Mouse (Mus musculus): Measurements from ENCODE around the gene Rbfox1. TPM values are rescaled to one million over a fixed set of nuclear protein-coding genes. Genes with fewer than 3 reads are reported as not detected.
A peak's percentile ranks its signal among the peaks of the same experiment; 100 is the strongest.

The Rbfox1 gene
- polyA plus RNA-seq, 1 experiment from 2014 or later, result 3.3 TPM

DNA sequence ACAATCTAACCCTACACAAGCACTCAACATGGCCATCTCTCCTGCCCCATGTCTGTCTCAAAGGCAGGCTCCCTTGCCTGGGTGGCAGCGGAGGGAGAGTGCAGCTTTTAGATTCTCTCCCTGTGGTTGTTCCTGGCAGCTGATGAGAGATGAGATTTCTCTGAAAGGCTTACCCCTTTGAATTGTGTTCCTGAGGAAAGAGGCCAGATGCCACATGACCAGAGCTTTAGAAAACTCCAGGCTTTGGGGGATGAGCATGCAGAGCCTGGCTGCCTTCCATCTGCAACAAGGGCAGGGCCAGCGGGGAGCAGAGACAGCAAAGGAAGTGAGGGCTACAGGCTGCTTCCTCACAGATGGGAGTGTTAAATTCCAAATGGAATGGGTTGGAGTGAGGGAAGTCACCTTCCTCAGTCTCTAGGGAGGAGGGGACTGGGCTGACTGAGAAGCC lies 26.7 kb downstream of the Rbfox1 start:
- Histone ChIP-seq H3K36me3 (ENCODE audit: insufficient read depth, low read length) (no peaks in the 10 kb centered on the region), H3K27me3 (ENCODE audit: insufficient read depth, low read length) (no peaks in the 10 kb centered on the region), H3K27ac (no peak overlapping the region), H3K4me1 (replicated peaks; ENCODE audit: insufficient read depth, low read length) (0 out of 2 replicates have a peak, but pooled peaks cover 5% of the 10 kb centered on the region), H3K4me2 (ENCODE audit: low read length) (no peak overlapping the region), H3K4me3 (replicated peaks; ENCODE audit: low read depth, low read length) (no peak overlapping the region), H3K9ac (ENCODE audit: low read depth, low read length) (no peak overlapping the region), H3K9me3 (replicated peaks; ENCODE audit: low read length) (no peaks in the 10 kb centered on the region)
- peak; percentile 59 for DNase-seq (ENCODE audit: low spot score)
- 41% methylated on average over 2 of the region's 2 CpGs for WGBS
- TF ChIP-seq CTCF (IDR thresholded peaks at IDR 0.05; ENCODE audit: low read depth), result no peak
- ATAC-seq (replicated peaks; ENCODE audit: low FRiP score, low read depth), result no peak

DNA sequence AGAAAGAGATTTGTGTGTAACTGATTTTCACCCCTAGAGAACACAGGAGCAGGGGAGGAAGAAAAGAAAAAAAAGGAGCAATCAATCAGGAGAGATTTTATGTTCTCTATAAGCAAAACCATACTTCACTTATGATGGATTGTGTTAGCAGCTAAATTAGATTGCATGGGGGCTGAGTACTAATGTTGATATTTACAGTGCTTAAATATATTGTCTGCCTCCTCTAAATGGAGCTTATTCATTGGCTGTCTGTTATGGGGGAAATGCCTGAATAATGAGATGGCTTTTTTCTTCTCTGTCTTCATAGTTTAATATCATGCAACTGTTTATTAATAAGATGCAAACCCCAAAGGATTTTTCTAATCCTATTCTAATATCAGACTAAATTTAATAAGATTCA lies 32.8 kb downstream of the Rbfox1 start:
- no peak for ATAC-seq (replicated peaks; ENCODE audit: low FRiP score, low read depth)
- H3K9ac ChIP-seq (ENCODE audit: low read depth, low read length), result no peak overlapping the region
- no peaks in the 10 kb centered on the region for H3K27me3 ChIP-seq (ENCODE audit: insufficient read depth, low read length)
- no peak overlapping the region for H3K4me2 ChIP-seq (ENCODE audit: low read length)
- no peak for DNase-seq (ENCODE audit: low spot score)
- H3K27ac ChIP-seq, result no peak overlapping the region
- H3K4me3 ChIP-seq (replicated peaks; ENCODE audit: low read depth, low read length), result no peak overlapping the region
- no peaks in the 10 kb centered on the region for H3K9me3 ChIP-seq (replicated peaks; ENCODE audit: low read length)
- TF ChIP-seq CTCF (IDR thresholded peaks at IDR 0.05; ENCODE audit: low read depth), result no peak
- H3K4me1 ChIP-seq (replicated peaks; ENCODE audit: insufficient read depth, low read length), result no peaks in the 10 kb centered on the region
- H3K36me3 ChIP-seq (ENCODE audit: insufficient read depth, low read length), result no peaks in the 10 kb centered on the region

DNA sequence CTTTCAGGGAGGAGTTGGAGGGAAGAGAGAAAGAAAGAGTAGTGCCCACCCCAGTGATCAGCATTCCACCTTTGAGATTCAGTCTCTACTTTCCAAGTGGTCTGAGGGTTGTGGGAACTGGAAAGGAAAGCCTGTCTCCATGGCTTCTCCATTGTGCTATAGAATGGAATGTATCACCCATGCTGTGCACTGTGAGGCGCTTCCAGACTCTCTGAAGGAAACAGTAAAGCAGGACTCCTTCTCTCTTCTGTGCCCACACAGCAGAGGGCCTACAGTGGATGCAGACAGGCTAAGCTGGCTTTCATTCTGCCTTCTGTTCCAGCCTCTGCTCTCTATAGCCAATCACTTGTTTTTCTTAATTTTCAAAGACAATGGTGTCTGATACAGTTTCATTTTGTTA lies 41.8 kb downstream of the Rbfox1 start:
- TF ChIP-seq CTCF (IDR thresholded peaks at IDR 0.05; ENCODE audit: low read depth), result no peak
- H3K27me3 ChIP-seq (ENCODE audit: insufficient read depth, low read length), result no peaks in the 10 kb centered on the region
- no peak for DNase-seq (ENCODE audit: low spot score)
- H3K9me3 ChIP-seq (replicated peaks; ENCODE audit: low read length), result no peaks in the 10 kb centered on the region
- H3K4me1 ChIP-seq (replicated peaks; ENCODE audit: insufficient read depth, low read length), result no peaks in the 10 kb centered on the region
- no peak for ATAC-seq (replicated peaks; ENCODE audit: low FRiP score, low read depth)
- H3K4me2 ChIP-seq (ENCODE audit: low read length), result no peak overlapping the region
- 61% methylated on average over 1 of the region's 1 CpGs for WGBS
- no peak overlapping the region for H3K27ac ChIP-seq
- H3K36me3 ChIP-seq (ENCODE audit: insufficient read depth, low read length), result no peaks in the 10 kb centered on the region
- H3K4me3 ChIP-seq (replicated peaks; ENCODE audit: low read depth, low read length), result no peak overlapping the region
- H3K9ac ChIP-seq (ENCODE audit: low read depth, low read length), result no peak overlapping the region

DNA sequence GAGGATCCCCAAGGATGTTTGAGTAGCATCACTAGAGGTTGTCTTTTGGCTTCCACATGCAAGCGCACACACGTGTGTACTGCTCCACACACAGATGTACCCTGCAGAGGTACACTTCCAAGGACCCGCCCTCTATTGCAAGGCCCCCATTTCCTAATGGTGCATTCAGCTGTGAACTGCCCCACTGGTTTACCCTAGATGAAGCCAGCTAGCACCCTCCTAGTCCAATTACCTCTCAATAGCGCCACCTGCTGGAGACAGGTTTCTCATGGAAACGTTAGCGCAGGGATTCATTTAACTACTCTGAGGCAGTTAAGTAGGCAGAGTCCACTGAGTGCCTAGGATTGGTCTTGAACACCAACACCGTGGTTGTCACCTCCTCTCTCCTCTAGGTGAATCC lies 46.5 kb downstream of the Rbfox1 start:
- Histone ChIP-seq H3K4me2 (ENCODE audit: low read length) (no peak overlapping the region), H3K4me1 (replicated peaks; ENCODE audit: insufficient read depth, low read length) (no peaks in the 10 kb centered on the region), H3K9me3 (replicated peaks; ENCODE audit: low read length) (no peaks in the 10 kb centered on the region), H3K4me3 (replicated peaks; ENCODE audit: low read depth, low read length) (no peak overlapping the region), H3K9ac (ENCODE audit: low read depth, low read length) (no peak overlapping the region), H3K27me3 (ENCODE audit: insufficient read depth, low read length) (no peaks in the 10 kb centered on the region), H3K36me3 (ENCODE audit: insufficient read depth, low read length) (no peaks in the 10 kb centered on the region), H3K27ac (no peak overlapping the region)
- DNase-seq (ENCODE audit: low spot score), result peak; percentile 70
- TF ChIP-seq CTCF (IDR thresholded peaks at IDR 0.05; ENCODE audit: low read depth), result peak; percentile 77
- ATAC-seq (replicated peaks; ENCODE audit: low FRiP score, low read depth), result no peak
- 29% methylated on average over 7 of the region's 7 CpGs for WGBS

DNA sequence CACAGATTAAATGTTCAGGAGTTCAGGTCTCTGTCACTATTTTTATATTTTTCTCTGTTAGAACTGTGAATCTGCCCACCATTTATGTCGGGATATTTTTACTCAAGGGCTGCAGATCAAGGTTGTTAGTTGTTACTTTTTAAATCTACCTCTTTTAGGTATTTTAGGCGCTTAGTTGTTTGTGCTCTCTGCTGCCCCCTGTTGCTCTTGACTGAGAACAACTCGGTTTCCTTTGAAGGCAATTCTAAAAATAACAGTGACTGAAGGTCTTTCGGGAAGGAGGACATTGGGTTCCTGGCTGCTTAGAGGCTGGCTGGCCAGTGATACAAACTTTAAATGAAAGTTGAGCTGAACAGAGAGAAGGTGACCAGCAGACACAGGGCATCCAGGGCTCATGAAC lies 54.9 kb downstream of the Rbfox1 start:
- no peak overlapping the region for H3K4me2 ChIP-seq (ENCODE audit: low read length)
- no peak for DNase-seq (ENCODE audit: low spot score)
- WGBS, result 65% methylated on average over 4 of the region's 4 CpGs
- no peaks in the 10 kb centered on the region for H3K4me1 ChIP-seq (replicated peaks; ENCODE audit: insufficient read depth, low read length)
- H3K9ac ChIP-seq (ENCODE audit: low read depth, low read length), result no peak overlapping the region
- no peak overlapping the region for H3K4me3 ChIP-seq (replicated peaks; ENCODE audit: low read depth, low read length)
- no peak for ATAC-seq (replicated peaks; ENCODE audit: low FRiP score, low read depth)
- no peak overlapping the region for H3K27ac ChIP-seq
- H3K9me3 ChIP-seq (replicated peaks; ENCODE audit: low read length), result no peaks in the 10 kb centered on the region
- no peaks in the 10 kb centered on the region for H3K36me3 ChIP-seq (ENCODE audit: insufficient read depth, low read length)
- peak; percentile 41 for TF ChIP-seq CTCF (IDR thresholded peaks at IDR 0.05; ENCODE audit: low read depth)
- H3K27me3 ChIP-seq (ENCODE audit: insufficient read depth, low read length), result no peaks in the 10 kb centered on the region

DNA sequence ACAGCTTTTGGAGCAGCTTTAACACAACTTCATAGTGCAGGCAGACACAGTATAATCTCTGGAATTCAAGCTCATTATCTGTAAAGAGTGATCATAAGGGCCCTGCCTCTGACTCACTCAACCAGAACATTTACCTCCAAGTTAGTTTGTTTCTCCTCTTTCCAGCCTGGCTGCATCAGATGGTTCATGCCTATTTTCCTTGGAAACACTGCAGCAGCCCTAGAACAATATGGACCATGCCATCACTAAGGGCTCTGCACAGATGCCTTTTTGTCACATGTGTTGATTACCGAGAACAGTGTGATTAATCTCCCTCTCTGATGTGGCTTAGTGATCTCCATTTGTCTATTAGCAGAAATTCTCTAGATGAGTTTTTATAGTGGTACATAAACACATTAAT lies 60.5 kb downstream of the Rbfox1 start:
- H3K4me1 ChIP-seq (replicated peaks; ENCODE audit: insufficient read depth, low read length), result no peaks in the 10 kb centered on the region
- no peak overlapping the region for H3K4me2 ChIP-seq (ENCODE audit: low read length)
- DNase-seq (ENCODE audit: low spot score) (no peak), ATAC-seq (replicated peaks; ENCODE audit: low FRiP score, low read depth) (no peak)
- H3K4me3 ChIP-seq (replicated peaks; ENCODE audit: low read depth, low read length), result no peak overlapping the region
- no peaks in the 10 kb centered on the region for H3K9me3 ChIP-seq (replicated peaks; ENCODE audit: low read length)
- no peaks in the 10 kb centered on the region for H3K27me3 ChIP-seq (ENCODE audit: insufficient read depth, low read length)
- no peak overlapping the region for H3K27ac ChIP-seq
- H3K36me3 ChIP-seq (ENCODE audit: insufficient read depth, low read length), result no peaks in the 10 kb centered on the region
- no peak overlapping the region for H3K9ac ChIP-seq (ENCODE audit: low read depth, low read length)
- WGBS, result 59% methylated on average over 1 of the region's 1 CpGs
- TF ChIP-seq CTCF (IDR thresholded peaks at IDR 0.05; ENCODE audit: low read depth), result no peak

DNA sequence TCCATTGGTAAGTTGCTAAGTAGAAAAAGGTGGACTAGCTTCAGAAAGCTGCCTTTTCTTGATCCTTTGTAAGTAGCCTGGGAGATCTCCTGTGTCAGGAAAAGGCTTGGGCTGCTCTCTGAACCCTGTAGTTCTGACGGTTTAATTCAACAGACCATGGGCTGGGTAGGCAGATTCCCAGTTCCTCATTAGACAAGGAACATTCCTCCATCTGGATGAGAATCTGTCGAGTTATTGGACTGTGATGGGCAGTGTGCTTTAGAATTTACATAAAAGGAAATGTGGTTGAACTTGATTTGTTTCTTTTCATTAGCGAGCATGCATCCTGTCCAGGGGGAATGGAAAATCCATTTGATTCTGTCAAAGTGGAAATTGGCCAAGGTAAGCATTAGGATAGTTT lies 68.0 kb downstream of the Rbfox1 start:
- Histone ChIP-seq H3K4me2 (ENCODE audit: low read length) (no peak overlapping the region), H3K9ac (ENCODE audit: low read depth, low read length) (no peak overlapping the region), H3K4me1 (replicated peaks; ENCODE audit: insufficient read depth, low read length) (no peaks in the 10 kb centered on the region), H3K4me3 (replicated peaks; ENCODE audit: low read depth, low read length) (no peak overlapping the region), H3K9me3 (replicated peaks; ENCODE audit: low read length) (no peaks in the 10 kb centered on the region), H3K27ac (no peak overlapping the region), H3K36me3 (ENCODE audit: insufficient read depth, low read length) (no peaks in the 10 kb centered on the region), H3K27me3 (ENCODE audit: insufficient read depth, low read length) (no peaks in the 10 kb centered on the region)
- no peak for TF ChIP-seq CTCF (IDR thresholded peaks at IDR 0.05; ENCODE audit: low read depth)
- ATAC-seq (replicated peaks; ENCODE audit: low FRiP score, low read depth), result no peak
- WGBS, result 37% methylated on average over 3 of the region's 3 CpGs
- DNase-seq (ENCODE audit: low spot score), result no peak

Data from kidney, postnatal 0 days (tissue).